In the genomic region with DNA sequence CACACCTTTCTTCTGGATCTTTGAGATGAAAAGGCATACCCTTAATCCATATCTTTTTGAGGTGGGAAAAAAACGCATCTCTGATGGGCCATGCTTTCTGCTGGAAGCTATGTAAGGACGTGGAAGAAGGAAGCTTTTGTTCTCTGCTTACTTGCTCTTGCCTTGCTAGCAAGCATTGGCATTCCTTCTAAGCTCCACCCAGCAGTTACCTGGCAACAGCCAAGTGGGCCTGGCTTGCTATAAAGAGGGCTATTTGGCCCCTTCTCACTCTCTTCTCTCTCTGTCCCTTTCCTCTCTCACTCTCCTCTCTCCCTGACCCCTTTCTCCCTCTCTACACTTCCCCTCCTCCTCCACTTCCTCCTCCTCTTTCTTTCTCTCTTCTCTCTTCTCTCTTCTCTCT, we compare ENCODE assay signal across 15 mouse cellular contexts.
DNase-seq lines count a peak whose midpoint lies in the region; ATAC-seq and TF ChIP-seq lines count a peak whose summit lies in the region.
"Had no signal": no experiment of that assay in that cellular context is flagged by ENCODE, and none has a peak within 500 bp of the region (broad histone marks: within the 10 kb centered on the region; RNA-seq: fewer than 3 reads in every experiment).

No protein-coding gene starts in this region.

- peaks cover 19% of the 10 kb centered on the region for H3K4me1 ChIP-seq in lung, embryonic 15.5 days
- H3K4me1 ChIP-seq in forebrain, embryonic 12.5 days = peaks cover 32% of the 10 kb centered on the region
- peaks cover 4% of the 10 kb centered on the region for H3K4me1 ChIP-seq in limb, embryonic 14.5 days (ENCODE audit: control insufficient read depth, insufficient read depth, low read length)
- H3K4me1 ChIP-seq: embryonic facial prominence, embryonic 15.5 days; liver, embryonic 15.5 days had no signal

- H3K4me2 ChIP-seq in lung, embryonic 15.5 days = no peak overlapping the region
- H3K4me2 ChIP-seq in forebrain, embryonic 12.5 days = no peak overlapping the region
- no peak overlapping the region for H3K4me2 ChIP-seq in limb, embryonic 14.5 days (replicated peaks; ENCODE audit: low read depth, low read length, severe bottlenecking)
- H3K4me2 ChIP-seq: embryonic facial prominence, embryonic 15.5 days; liver, embryonic 15.5 days had no signal

- 37% methylated on average over 2 of the region's 2 CpGs for WGBS in lung, embryonic 15.5 days
- 9% methylated on average over 2 of the region's 2 CpGs for WGBS in forebrain, embryonic 12.5 days
- WGBS in limb, embryonic 14.5 days = 20% methylated on average over 2 of the region's 2 CpGs

- H3K27ac ChIP-seq in lung, embryonic 15.5 days = peak overlapping the region; percentile 68
- H3K27ac ChIP-seq in forebrain, embryonic 12.5 days = peak overlapping the region; percentile 54
- no peak overlapping the region for H3K27ac ChIP-seq in limb, embryonic 14.5 days (replicated peaks; ENCODE audit: low read depth, low read length)
- H3K27ac ChIP-seq: embryonic facial prominence, embryonic 15.5 days; heart, embryonic 10.5 days; liver, embryonic 15.5 days had no signal

- no peaks in the 10 kb centered on the region for H3K27me3 ChIP-seq in lung, embryonic 15.5 days
- H3K27me3 ChIP-seq in forebrain, embryonic 12.5 days = peaks cover 76% of the 10 kb centered on the region
- no peaks in the 10 kb centered on the region for H3K27me3 ChIP-seq in limb, embryonic 14.5 days (ENCODE audit: control insufficient read depth, insufficient read depth, low read length)
- H3K27me3 ChIP-seq: embryonic facial prominence, embryonic 15.5 days; liver, embryonic 15.5 days had no signal

- TF ChIP-seq POLR2A in limb, embryonic 14.5 days (IDR thresholded peaks at IDR 0.05; ENCODE audit: borderline replicate concordance, extremely low read depth, insufficient read depth, insufficient read length) = no peak

- no peak for DNase-seq in lung, postnatal 10 days
- peak; percentile 44 for DNase-seq in embryo, embryonic 10.5 days (ENCODE audit: low spot score)
- peak; percentile 12 for DNase-seq in limb, embryonic 14.5 days (ENCODE audit: low spot score)
- no peak for DNase-seq in heart, adult 18-20 months
- no peak for DNase-seq in kidney, postnatal 25 days
- DNase-seq: cerebellum, adult 9-10 months; heart, postnatal 36 days; kidney, adult 2 months; right cerebral cortex, postnatal 4 days had no signal

- H3K9ac ChIP-seq in lung, embryonic 15.5 days = no peak overlapping the region
- H3K9ac ChIP-seq in forebrain, embryonic 12.5 days = no peak overlapping the region
- no peak overlapping the region for H3K9ac ChIP-seq in limb, embryonic 14.5 days (ENCODE audit: low read depth, low read length, severe bottlenecking)
- H3K9ac ChIP-seq: embryonic facial prominence, embryonic 15.5 days; liver, embryonic 15.5 days had no signal

- no peak overlapping the region for H3K4me3 ChIP-seq in lung, embryonic 15.5 days
- no peak overlapping the region for H3K4me3 ChIP-seq in forebrain, embryonic 12.5 days (replicated peaks)
- H3K4me3 ChIP-seq in limb, embryonic 14.5 days (replicated peaks; ENCODE audit: low read length) = no peak overlapping the region
- H3K4me3 ChIP-seq: embryonic facial prominence, embryonic 15.5 days; heart, embryonic 10.5 days; liver, embryonic 15.5 days had no signal

- no peaks in the 10 kb centered on the region for H3K36me3 ChIP-seq in lung, embryonic 15.5 days
- H3K36me3 ChIP-seq in forebrain, embryonic 12.5 days (replicated peaks) = no peaks in the 10 kb centered on the region
- no peaks in the 10 kb centered on the region for H3K36me3 ChIP-seq in limb, embryonic 14.5 days (ENCODE audit: control insufficient read depth, insufficient read depth, low read length)
- H3K36me3 ChIP-seq: embryonic facial prominence, embryonic 15.5 days; heart, embryonic 10.5 days; liver, embryonic 15.5 days had no signal

- ATAC-seq in lung, embryonic 15.5 days (ENCODE audit: borderline replicate concordance, extremely low read depth, low FRiP score, low TSS enrichment) = peak; percentile 35; the same call in 1 of the 2 replicates
- ATAC-seq in forebrain, embryonic 12.5 days (ENCODE audit: low FRiP score) = peak; percentile 57; the same call in 1 of the 2 replicates
- no peak for ATAC-seq in limb, embryonic 14.5 days (ENCODE audit: low FRiP score, low read depth)
- ATAC-seq: CD4-positive, CD25-positive, alpha-beta regulatory T cell, adult 4 months had no signal

- H3K9me3 ChIP-seq in lung, embryonic 15.5 days = no peaks in the 10 kb centered on the region
- H3K9me3 ChIP-seq in forebrain, embryonic 12.5 days = peaks cover 3% of the 10 kb centered on the region; the same call in 1 of the 2 replicates
- no peaks in the 10 kb centered on the region for H3K9me3 ChIP-seq in limb, embryonic 14.5 days (ENCODE audit: control insufficient read depth, low read length)
- H3K9me3 ChIP-seq: embryonic facial prominence, embryonic 15.5 days; heart, embryonic 10.5 days; liver, embryonic 15.5 days had no signal

Comparison
In these comparisons a context has a peak if more than half of its experiments do, and no peak if none do; other contexts are left out.
1. DNase-seq: peak in embryo, embryonic 10.5 days (single experiment) and limb, embryonic 14.5 days (single experiment); none in lung, postnatal 10 days (single experiment), heart, adult 18-20 months (0 of 2) and kidney, postnatal 25 days (0 of 2).